Mouse (Mus musculus): ENCODE results near the gene Kif26b.

GRCm38 (mm10) chr1:178630042-178630441 lies 101.1 kb downstream of the Kif26b start:
- no peak for TF ChIP-seq POLR2A (IDR thresholded peaks at IDR 0.05; ENCODE audit: control insufficient read depth, extremely low read depth, insufficient read depth, low read length, poor library complexity)
- no peak for TF ChIP-seq CTCF (IDR thresholded peaks at IDR 0.05; ENCODE audit: borderline replicate concordance, control insufficient read depth, extremely low read depth, insufficient read depth, low read length, poor library complexity)
